Mouse (Mus musculus): Measurements from ENCODE around the gene Limd1. TPM values are rescaled to one million over a fixed set of nuclear protein-coding genes. Genes with fewer than 3 reads are reported as not detected.

The Limd1 gene
- polyA plus RNA-seq (2021; fragmentation: Nextera tagmentation), result 4.8 and 6.3 TPM in 2 replicates
- long read RNA-seq, experiment 1, full-length matches to known transcripts, result 9 of 14 reads
- long read RNA-seq, experiment 1, partial matches to known transcripts, result 2 of 14 reads
- long read RNA-seq, experiment 1, other reads (novel, unspliced or antisense), result 3 of 14 reads
- long read RNA-seq, experiment 2, full-length matches to known transcripts, result 51 of 57 reads
- long read RNA-seq, experiment 2, partial matches to known transcripts, result 4 of 57 reads
- long read RNA-seq, experiment 2, other reads (novel, unspliced or antisense), result 2 of 57 reads

GRCm38 (mm10) chr9:123478586-123479195 is at the start of gene Limd1:
Gene Limd1, plus strand, starts transcription at chr9:123478706.

GRCm38 (mm10) chr9:123529392-123530157 is 51.1 kb downstream of the Limd1 start, which contains the start of gene Sacm1l:
Gene Sacm1l, plus strand, starts transcription at chr9:123529759.

Other genes with a start within 250 kb of the Limd1 start
- gene Tmem158, start 217.9 kb upstream of the Limd1 start, polyA plus RNA-seq (2021; fragmentation: Nextera tagmentation), result 14.1 and 21.1 TPM in 2 replicates
- gene Lars2, start 111.8 kb upstream of the Limd1 start, polyA plus RNA-seq (2021; fragmentation: Nextera tagmentation), result 127 and 154 TPM in 2 replicates
- gene Sacm1l, start 51.1 kb downstream of the Limd1 start, polyA plus RNA-seq (2021; fragmentation: Nextera tagmentation), result 21.3 and 31.7 TPM in 2 replicates
- 0.03 TPM in 2 replicates for gene Slc6a20b, start 153.9 kb downstream of the Limd1 start, polyA plus RNA-seq (2021; fragmentation: Nextera tagmentation)
- 0.09 and 0.10 TPM in 2 replicates for gene Ccr9, start 199.7 kb downstream of the Limd1 start, polyA plus RNA-seq (2021; fragmentation: Nextera tagmentation)
- 8.3 and 8.9 TPM in 2 replicates for gene Slc6a20a, start 200.2 kb downstream of the Limd1 start, polyA plus RNA-seq (2021; fragmentation: Nextera tagmentation)
- 39.1 and 44.1 TPM in 2 replicates for gene Lztfl1, start 239.0 kb downstream of the Limd1 start, polyA plus RNA-seq (2021; fragmentation: Nextera tagmentation)